Mouse (Mus musculus) CH12.LX (cell line): ENCODE measurements around the gene Galnt14.

Experiments used
- CTCF ChIP-seq, 2 experiments: IDR thresholded peaks in 1 of 2; conservative IDR thresholded peaks in 1 of 2; 2 replicates each; pipeline ENCODE4 v1.5.1; 2011 to 2012; ENCODE audit warnings: low read depth in 2 of 2, low read length in 2 of 2, improper control_type of control experiment in 1 of 2, inconsistent platforms in 1 of 2, mild to moderate bottlenecking in 1 of 2, moderate library complexity in 1 of 2
- E2F4 ChIP-seq: IDR thresholded peaks from 2 replicates; pipeline ENCODE4 v1.6.1; 2011; ENCODE audit warnings: low read depth, low read length, improper control_type of control experiment; ENCODE audit not compliant: insufficient replicate concordance
- EP300 ChIP-seq: IDR thresholded peaks from 2 replicates; pipeline ENCODE4 v1.6.1; 2011; ENCODE audit warnings: low read length, improper control_type of control experiment
- ETS1 ChIP-seq: conservative IDR thresholded peaks from 2 replicates; pipeline ENCODE4 v1.6.1; 2012; ENCODE audit warnings: low read depth, mild to moderate bottlenecking, inconsistent platforms, low read length, improper control_type of control experiment, moderate library complexity
- MAZ ChIP-seq: IDR thresholded peaks from 2 replicates; pipeline ENCODE4 v1.6.1; 2012; ENCODE audit warnings: low read depth, mild to moderate bottlenecking, inconsistent platforms, low read length, improper control_type of control experiment, moderate library complexity
- POLR2A ChIP-seq: IDR thresholded peaks from 2 replicates; pipeline ENCODE4 v1.6.1; 2011; ENCODE audit warnings: low read depth, mild to moderate bottlenecking, improper control_type of control experiment, low read length
- SMC3 ChIP-seq: IDR thresholded peaks from 2 replicates; pipeline ENCODE4 v1.6.1; 2011; ENCODE audit warnings: low read depth, low read length, improper control_type of control experiment
- TCF12 ChIP-seq: IDR thresholded peaks from 2 replicates; pipeline ENCODE4 v1.6.1; 2014; ENCODE audit warnings: low read depth, mild to moderate bottlenecking, inconsistent platforms, low read length, improper control_type of control experiment
- ZMIZ1 ChIP-seq: IDR thresholded peaks from 2 replicates; pipeline ENCODE4 v1.6.1; 2012; ENCODE audit warnings: low read depth, mild to moderate bottlenecking, inconsistent platforms, low read length, improper control_type of control experiment

DNA sequence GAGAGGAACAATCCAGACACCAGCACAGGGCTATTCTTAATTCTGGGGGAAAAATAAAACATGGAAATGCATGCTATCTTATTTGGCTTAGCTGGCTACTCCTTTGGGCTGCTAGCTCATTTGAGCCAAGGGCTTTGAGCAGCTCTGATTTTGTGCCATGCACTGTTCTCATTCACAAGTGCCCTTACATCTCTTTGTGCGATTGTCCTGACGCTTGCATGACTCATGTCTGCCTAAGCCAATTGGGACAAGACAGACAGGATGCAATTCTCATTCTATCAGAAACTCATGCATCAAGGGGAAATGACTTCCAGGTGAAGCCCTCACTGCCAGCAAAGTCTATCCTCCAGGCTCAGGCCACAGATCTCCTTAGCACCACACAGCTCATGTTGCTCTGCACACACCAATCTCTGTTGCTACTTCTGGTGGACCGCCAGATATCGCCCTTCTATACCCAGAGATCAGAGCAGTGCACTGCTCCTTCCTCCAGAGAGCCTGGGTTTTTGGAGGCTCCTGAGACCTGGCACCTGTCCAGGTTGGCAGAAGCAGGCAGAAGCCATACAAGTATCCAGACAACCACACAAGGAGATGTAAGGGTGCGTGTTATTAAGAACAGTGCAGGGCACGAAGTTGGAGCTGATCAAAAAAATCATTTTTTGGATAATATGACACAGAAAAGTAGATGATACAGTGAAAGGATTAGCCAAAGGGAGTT, 51.4 kb downstream of the Galnt14 start:
- no peak for TF ChIP-seq POLR2A
- TF ChIP-seq E2F4, result no peak
- no peak for TF ChIP-seq CTCF (conservative IDR thresholded peaks at IDR 0.05 in 1 of 2, IDR thresholded peaks at IDR 0.05 in 1 of 2; ENCODE audit: low read depth in 2 of 2, low read length in 2 of 2)
- no peak for TF ChIP-seq EP300
- TF ChIP-seq ZMIZ1, result no peak
- no peak for TF ChIP-seq SMC3
- no peak for TF ChIP-seq ETS1
- TF ChIP-seq MAZ, result no peak
- no peak for TF ChIP-seq TCF12
